Mouse (Mus musculus) kidney, postnatal 14 days (tissue): ENCODE data around the gene Spsb1.

ENCODE experiments used
- DNase-seq: peaks from one replicate; pipeline ENCODE4 v3.0.0; 2022; ENCODE audit warnings: mixed read lengths

Gene Spsb1

DNA sequence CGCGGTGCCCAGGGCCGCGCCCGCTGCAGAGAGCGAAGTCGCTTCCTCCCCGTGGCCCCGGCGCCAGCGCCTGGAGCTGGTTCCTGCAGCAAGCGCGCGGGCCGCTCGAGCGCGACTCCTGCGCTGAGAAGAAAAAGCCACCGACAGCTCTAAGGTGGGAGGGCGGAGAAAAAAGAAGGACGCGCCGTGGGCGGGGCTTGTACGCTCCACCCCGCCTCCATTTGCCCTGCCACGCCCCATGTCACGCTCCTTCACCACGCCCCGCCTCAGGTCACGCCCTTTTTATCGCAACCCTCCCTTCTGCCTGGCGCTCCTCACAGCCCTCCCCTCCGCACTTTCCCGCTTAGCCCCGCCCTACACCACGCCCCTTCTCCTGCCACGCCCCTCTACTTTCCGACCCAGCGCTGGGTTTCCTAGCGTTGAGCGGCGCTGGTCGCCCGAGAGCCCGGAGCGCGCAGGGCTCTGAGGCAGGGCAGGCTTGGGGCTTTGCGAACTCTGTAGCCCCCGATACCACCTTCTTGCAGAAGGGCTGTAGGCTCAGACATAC lies at the start of gene Spsb1:
Spsb1 (minus strand) TSS at position 151 of the 547 bp plus-strand sequence.
- DNase-seq = peak; percentile 98

DNA sequence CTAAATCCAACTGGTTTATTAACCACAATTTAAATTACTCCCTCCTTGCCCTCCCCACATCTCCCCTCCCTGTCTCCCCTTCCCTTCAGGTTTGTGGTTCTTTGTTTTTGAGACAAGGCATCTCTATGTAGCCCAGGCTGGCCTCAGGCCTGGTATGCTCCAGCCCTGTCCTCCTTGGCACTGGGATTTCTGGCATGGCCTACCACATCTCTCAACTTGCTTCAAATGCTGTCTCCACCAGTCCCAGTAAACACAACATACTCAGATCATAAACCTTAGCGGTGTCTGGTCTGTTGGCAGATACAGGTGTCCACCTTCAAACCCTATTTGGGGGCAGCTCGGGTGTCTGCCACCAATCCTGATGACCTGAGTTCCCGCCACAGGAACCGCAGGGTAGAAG lies 48.8 kb upstream of the Spsb1 start:
- DNase-seq = no peak

DNA sequence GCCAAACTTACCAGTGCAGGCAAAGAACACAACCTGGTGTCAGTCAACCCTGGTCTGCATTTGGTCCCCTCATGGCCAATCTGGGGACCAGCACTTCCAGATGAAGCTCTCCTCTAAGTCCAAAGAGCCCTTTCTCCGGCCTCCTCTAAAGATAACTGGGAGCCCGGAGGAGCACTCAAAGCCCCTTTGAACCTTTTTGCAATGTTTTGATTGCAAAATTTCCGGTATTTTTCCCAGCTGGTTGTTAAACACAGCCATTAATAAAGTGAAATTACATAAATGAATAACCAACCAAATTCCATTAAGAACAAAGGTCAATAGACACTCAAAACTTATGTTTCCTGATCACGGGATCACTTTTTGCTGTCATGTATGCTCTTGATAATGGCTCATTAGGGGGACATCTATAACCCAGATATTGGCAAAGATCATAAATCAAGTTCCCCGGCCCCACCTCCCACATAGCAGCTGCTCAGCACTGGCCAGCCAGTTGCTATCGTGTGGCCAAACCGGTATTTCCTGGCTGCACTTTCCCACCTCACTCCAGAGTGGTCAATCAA lies 48.3 kb upstream of the Spsb1 start:
- peak; percentile 82 for DNase-seq

DNA sequence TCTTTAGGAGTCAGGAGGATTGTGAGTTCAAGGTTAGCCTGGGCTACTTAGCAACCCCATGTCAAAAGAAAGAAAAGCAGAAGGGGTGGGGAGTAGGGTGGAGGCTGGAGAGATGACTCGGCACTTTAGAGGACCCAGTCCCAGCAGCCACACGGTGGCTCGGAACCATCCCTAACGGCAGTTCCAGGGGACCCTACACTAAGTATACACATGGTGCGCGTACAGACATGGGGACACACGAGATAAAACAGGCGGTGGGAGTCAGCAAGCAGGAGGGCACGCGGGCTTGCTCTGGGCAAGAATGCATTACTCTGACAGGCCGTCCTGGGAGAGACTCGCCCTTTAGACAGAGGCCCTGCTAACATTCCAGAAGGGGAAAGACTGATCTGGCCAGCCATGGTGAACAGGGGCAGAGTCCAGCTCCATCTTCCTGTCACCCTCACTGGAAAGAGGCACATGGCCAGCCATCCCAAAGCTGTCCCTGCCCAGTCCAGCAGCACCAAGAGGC lies 47.2 kb upstream of the Spsb1 start:
- DNase-seq = peak; percentile 81

DNA sequence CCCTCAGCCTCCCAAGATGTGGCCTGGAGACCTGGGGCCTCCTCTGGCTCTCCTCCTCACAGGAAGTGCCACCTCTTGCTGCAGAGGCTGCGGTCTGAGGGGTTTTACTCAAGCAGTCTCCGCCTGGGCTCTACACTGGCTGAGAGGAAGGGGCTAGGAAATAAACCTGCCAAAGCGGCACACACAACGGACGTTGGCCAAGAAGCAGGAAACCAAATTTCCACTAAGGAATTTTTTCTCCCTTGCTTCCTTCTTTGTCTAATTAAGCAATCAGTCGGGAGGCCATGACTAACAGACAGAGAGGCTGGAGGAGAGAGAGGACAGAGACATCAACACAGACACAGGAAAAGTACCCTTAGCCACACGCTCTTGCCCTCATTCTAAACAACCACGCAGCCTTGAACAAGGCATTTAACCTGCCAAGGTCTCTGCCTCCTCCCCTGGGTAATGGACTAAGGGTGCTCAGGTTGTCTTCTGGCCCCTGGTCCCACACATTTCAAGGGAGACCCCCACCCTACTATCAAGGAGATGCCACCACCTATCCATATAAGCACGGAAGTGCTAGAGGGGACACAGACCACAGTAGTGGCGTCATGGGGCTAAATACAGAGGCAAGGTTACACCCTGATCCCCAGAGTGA lies 46.5 kb upstream of the Spsb1 start:
- no peak for DNase-seq

DNA sequence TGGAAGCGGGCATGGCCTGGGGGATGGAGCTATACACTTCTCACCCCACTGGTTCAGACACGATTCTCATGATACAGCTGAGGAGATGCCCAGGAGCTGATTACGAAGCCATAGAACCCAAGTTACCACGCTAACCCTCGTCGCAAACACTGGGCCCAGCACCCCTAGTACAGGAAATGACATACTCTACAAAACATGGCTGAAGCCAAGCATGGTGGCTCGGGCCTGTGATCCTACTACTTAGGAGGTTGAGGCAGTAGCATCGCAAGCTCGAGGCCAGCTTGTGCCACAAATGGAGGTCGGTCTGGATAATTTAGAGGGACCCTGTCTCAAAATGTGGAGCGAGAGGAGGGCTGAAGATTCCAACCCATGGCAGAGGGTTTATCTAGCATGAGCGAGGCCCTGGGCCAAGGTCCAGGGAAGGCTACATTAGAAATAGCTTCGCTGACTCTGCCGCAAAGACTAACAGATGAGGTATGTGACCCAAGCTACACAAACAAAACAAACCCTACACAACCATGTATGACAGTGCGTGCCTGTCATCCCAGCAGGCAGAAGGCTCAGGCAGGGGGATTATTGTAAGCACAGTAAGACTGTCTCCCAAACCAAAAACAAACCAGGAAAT lies 45.2 kb upstream of the Spsb1 start:
- no peak for DNase-seq

DNA sequence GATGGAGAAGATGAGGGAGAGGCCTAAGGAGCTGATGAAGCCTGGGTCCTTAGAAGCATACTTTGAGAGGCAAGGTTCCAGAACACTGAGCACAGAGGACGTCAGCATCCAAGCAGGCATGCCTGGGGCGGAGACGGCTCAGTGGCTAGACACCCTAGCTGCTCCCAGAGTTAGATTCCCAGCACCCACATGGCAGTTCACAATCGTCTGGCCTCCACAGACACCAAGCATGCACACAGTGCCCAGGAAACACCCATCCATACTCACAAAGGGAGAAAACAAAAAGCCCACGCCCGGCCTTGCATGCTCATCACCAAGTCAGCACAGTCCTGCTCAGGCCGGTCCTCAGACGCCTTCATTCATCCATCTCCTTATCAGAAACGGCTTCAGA lies 44.7 kb upstream of the Spsb1 start:
- peak; percentile 71 for DNase-seq

DNA sequence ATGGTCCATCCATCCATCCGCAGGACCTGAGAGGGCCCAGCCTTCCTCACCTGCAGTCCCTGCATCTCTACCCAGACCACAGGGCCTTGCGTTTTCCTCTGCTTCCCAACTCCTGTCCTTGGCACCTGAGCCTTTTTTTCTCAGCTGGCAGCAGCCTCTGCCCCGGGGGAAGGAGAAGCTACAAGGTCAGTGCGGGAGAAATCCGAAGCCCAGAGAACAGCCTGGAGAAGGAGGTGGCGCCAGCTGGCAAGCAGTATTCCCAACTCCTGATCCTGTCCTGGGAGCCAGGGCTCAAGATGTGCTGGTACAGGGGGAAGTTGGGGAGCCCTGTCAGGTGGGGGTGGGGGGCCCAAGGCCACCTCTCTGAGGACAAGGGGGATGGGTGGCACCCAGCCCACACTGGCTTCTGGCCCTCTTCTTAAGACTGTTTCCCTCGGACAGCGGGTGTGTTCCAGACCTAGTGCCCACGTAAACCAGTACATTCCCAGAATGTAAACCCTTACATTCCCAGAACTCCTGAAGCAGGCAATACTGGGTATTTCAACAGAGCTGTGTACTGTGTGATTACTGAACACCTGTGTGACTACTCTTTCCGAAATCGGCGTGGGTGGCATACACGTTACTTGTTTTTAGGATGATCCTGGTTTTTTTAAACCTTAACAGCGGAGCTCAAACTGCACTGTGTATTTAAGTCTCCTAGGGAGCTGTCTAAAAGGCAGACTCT lies 44.1 kb upstream of the Spsb1 start:
- DNase-seq = peak; percentile 60

DNA sequence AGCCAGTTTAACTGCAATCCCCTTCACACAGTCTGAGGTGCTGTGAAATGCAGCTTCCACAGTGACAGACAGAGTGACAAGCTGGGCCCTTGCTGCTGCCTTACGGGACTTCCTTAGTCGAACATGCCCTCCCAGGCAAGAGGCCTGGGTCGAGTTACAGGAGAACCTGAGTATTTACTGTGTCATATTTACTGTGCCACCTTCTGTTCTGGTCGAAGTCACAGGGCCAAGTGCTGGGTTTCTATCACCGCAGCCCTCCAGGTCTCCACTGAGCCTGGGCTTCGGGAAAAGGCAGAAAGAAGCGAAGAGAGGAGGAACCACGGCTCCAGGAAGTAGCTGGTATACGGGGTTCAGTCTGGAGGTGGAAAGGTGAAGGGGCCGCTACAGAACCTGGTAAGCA lies 43.2 kb upstream of the Spsb1 start:
- DNase-seq = no peak

DNA sequence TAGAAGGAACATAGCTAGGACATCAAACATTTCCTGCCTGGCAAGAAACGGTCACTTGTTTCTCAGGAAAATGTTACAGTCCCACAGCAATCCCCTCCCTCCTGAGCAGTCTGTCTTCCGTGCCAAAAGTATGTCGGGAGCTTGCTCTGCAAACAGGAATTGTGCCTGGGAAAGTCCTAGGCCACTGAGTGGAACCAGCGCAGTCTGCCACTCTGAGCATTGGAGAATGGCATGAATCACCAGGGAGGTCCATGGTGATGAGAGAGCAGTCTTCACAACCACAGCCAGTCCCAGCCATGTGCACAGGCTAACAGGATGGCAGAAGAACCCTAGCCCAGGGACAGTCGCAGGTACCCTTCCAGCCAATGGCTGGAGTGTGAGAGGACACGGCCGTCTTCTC lies 41.6 kb upstream of the Spsb1 start:
- peak; percentile 54 for DNase-seq

DNA sequence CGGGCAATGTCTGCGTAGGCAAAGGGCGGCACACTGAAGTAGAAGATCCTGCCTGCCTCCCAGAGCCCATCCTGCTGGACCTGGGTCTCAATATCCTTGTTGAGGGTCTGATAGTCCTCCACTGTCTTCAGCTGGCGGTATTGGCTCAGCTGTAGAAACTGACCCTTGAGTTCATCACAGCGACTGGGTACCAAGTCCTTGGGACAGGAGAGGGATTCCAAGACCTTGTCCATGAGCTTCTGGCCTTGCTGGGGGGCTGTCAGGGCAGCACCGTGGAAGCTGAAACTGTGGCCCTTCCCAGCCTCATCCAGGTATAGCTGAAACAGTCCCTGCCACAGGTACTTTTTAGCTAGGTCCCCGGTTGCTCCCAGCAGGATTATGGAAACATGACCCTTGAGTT lies 41.1 kb upstream of the Spsb1 start:
- no peak for DNase-seq

DNA sequence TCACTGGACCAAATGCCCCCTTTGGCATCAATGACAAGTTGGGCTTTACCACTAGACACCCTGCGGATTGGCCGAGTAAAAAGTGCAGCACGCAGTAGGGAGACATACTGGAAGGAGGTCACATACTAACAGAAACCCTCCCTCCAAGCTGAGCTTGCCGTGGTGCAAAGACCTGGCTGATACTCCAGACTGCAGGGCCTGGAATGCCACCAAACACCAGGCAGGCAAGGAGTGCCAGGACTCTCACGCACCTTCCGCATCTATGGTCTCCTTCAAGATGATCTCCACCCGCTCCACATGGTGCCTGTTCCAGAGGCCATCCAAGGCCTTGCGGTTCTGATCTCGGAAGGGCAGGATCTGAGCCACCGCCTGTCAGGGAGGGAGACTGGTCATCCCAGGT lies 39.4 kb upstream of the Spsb1 start:
- no peak for DNase-seq

DNA sequence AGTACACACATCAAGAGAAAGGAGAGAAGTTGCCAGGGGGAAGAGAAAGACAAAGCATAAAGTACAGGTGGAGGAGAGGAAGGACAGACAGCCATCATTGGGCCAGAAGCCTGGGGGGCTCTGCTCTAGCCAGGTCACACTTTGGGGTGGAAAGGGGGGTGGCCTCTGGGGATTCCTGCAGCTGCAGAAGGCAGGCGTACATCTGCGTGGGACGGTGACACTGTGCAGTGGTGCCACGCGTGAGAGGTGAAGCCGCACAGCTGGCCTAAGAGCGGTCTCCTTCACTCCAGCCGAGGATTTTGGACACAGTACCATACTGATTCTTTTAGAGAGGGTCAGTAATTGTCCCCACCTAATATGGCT lies 37.8 kb upstream of the Spsb1 start:
- no peak for DNase-seq

DNA sequence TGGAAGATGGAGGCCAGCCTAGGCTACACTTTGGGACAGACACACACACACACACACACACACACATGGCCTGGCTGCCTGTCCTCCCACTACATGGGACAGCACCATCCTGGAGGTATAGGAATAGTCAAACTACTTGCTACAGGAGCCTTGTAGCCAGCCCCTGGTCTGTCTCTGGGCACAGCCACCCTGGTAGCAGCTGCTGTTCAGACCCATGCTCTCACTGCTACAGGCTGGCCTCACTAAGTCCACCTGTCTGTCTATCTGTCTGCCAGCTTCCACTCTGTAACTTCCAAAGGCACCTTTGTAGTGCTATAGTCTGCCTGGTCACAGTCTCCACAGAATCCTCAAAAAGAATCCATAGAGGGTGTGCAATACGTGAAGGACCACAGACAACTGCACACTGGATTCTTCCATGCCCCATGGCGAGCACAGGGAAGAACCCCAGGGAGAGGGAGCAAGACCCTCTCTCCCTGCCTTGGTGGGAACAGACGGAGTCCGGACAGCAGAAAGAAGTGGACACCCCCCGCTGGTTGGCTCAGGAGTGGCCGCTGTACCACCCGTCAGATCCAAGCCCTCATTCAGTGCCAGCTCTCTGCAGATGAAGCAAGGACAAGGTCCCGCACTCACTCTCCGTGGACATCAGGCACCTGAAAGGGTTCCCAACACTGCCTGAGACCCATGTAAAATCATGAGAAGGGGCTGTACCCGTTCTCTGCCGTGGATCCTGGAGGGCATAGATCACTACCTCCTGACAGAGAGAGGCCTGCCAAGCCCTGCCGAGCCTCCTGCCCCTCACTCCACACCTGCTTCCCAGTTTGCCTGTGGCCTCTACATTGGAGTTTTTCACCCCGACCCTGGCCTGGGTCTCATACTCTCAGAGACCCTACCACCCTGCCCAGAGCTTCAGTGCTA lies 37.2 kb upstream of the Spsb1 start:
- no peak for DNase-seq

DNA sequence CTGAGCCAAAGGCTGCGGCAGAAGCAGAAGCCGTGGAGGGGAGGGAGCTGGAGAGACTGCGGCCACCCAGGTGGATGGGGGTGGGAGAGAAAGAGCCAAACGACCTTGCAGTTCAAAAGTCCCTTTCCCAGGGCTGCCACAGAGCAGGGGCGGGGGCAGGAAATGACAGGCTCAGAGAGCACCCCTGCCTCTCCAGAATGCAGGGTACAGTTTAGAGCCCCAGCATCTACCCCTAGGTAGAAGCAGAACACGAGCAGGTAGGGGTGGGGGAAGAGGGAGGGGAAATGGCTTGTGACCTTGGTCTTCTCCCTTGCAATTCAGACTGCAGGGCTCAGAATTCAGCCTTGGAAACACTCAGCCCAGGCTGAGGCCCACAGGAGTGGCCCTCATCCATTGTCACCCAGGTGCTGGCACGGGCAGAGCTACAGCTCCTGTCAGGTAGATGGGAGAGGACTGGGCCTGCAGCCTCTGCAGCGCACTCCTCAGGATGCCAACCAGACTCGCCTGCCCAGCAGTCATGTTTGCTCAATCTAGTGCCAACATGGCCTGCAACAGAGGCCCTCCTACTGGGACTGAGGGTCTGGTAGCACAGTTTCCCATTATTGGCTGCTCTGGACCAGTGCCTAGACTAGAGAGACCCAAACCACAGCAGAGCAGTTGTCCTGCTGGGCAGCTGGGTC lies 36.3 kb upstream of the Spsb1 start:
- peak; percentile 79 for DNase-seq

DNA sequence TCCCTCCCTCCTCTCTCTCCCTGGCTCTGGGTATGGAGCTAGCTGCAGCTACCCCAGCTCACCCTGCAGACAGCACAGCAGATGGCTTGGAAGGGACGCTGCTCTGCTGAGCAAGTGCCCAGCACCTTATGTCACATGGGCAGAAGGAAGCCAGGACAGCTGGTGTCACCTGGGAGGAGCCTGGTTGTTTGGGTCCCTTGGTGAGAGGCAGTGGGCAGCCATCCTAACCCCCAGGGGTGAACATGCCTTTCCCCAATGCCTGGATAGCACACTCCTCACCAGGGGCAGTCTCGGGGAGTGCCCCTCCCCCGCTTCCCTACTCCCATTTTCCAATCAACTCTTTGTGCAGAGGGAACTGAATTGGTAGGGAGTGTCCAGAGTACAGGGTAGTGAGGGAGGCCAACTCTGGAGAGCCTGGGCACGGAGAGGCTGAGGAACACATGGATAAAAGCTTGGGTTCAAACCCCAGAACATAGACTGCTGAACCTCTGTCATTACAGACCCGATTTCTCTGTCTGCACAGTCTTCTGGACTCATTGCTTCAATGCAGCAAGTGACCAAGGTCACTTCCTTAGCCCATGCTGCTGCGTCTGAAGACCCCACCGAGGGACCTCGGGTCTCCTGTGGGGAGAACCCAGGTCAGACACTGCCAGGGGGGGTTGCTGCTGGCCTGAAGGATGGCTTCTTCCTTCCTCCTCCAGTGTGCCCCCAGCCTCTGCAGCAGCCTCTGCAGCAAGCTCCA lies 35.5 kb upstream of the Spsb1 start:
- DNase-seq = peak; percentile 59

DNA sequence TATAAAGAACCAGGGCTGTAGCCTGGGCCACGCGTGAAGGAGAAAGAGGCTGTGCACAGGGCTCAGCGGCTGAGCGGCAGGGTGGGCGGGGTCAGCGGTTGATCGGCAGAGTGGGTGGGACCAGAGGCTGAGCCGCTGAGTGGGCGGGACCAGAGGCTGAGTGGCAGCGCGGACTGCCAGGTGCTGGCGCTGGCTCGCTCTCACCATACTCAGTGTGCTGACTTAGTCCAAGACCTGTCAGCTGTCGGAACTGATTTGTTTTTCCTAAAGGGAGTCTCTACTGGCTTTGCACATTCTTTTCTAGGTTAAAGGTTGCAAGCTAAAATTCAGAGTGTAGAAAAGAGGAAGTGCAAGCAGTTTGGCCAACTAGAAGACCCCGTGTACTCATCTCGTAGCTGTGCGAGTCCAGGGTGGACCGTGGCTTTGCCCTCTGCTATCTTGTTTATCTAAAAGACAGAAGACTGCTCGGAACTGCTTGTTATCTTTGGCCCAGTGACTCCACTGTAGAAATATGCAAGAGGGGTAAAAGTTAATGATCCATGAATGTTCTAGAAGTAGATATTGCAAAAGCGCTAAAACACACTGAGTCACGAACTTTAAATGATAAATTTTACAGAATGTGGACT lies 34.2 kb upstream of the Spsb1 start:
- DNase-seq = peak; percentile 95

DNA sequence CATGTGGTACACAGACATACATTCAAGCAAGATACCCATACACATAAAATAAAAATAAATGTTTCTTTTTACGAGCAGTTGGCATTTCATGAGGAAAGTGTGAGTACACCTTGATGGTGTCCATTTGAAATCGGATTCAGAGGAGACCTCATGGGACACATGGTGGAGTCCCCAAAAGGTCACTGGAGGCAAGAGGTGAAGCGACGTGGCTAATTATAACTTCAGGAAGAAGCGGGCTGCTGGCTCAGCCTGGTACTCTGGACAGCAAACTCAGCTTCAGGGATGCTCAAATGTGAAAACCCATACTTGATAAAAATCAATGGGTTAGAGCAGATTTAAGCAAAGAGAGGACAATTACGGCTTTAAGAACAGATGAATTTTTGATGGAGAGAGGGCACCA lies 33.5 kb upstream of the Spsb1 start:
- DNase-seq = no peak

DNA sequence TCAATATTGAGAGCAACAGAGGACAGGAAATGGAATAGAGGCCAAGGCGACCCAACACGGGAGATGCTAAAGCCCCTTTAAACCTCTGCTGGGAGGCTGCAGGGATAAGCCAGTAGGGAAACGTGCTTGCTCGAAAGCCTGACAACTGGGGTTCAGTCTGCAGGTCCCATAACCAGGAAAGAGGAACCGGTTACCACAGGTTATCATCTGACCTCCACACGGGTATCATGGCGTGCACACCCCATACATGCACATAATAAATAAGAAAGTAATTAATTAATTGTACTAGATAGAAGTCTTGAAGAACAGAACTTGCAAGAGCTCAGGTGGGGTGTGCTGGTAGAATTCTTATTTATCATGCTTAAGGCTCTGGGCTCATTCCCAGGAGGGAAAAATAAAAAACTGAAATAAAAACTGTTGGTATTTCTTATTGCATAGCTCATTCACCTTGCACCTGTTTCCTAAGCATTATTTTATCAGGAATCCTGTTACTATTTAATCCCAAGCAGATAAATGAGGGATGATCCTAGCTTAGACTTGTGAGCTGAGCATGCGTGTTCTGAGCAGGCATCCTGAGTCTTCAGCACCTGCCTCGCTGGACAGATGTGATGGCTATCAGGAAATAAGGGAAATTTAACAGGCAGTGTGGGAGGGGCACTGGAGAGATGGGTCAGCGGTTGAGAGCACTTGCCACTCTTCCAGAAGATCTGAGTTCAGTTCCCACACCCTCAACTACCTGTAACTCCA lies 32.0 kb upstream of the Spsb1 start:
- DNase-seq = no peak
